Mouse (Mus musculus): ENCODE measurements around the gene Tgfbr3. TPM values are rescaled to one million over a fixed set of nuclear protein-coding genes. Genes with fewer than 3 reads are reported as not detected.

The Tgfbr3 gene
- polyA plus RNA-seq, 1 experiment = 0.13 TPM

- no peak for TF ChIP-seq GATA1 (IDR thresholded peaks at IDR 0.05; ENCODE audit: low read length)
These were observed 127.1 kb downstream of the Tgfbr3 start for GRCm38 (mm10) chr5:107162319-107162718.

- no peak for TF ChIP-seq GATA1 (IDR thresholded peaks at IDR 0.05; ENCODE audit: low read length)
These were observed 129.2 kb downstream of the Tgfbr3 start for GRCm38 (mm10) chr5:107159914-107160890.

- no peak for TF ChIP-seq GATA1 (IDR thresholded peaks at IDR 0.05; ENCODE audit: low read length)
These were observed 130.8 kb downstream of the Tgfbr3 start for GRCm38 (mm10) chr5:107158531-107159178.

- no peak for TF ChIP-seq GATA1 (IDR thresholded peaks at IDR 0.05; ENCODE audit: low read length)
These were observed 132.0 kb downstream of the Tgfbr3 start for GRCm38 (mm10) chr5:107157384-107157783.

- TF ChIP-seq GATA1 (IDR thresholded peaks at IDR 0.05; ENCODE audit: low read length) = no peak
These were observed 133.3 kb downstream of the Tgfbr3 start for GRCm38 (mm10) chr5:107156096-107156495.

- no peak for TF ChIP-seq GATA1 (IDR thresholded peaks at IDR 0.05; ENCODE audit: low read length)
These were observed 136.4 kb downstream of the Tgfbr3 start for GRCm38 (mm10) chr5:107152989-107153388.

GRCm38 (mm10) chr5:107151320-107151719 is 138.1 kb downstream of the Tgfbr3 start:
- no peak for TF ChIP-seq GATA1 (IDR thresholded peaks at IDR 0.05; ENCODE audit: low read length)

GRCm38 (mm10) chr5:107150555-107151312 is 138.7 kb downstream of the Tgfbr3 start:
- no peak for TF ChIP-seq GATA1 (IDR thresholded peaks at IDR 0.05; ENCODE audit: low read length)

- TF ChIP-seq GATA1 (IDR thresholded peaks at IDR 0.05; ENCODE audit: low read length) = no peak
These were observed 141.3 kb downstream of the Tgfbr3 start for GRCm38 (mm10) chr5:107147951-107148766.

GRCm38 (mm10) chr5:107147413-107147812 is 142.0 kb downstream of the Tgfbr3 start:
- TF ChIP-seq GATA1 (IDR thresholded peaks at IDR 0.05; ENCODE audit: low read length) = no peak

GRCm38 (mm10) chr5:107146111-107146616 is 143.3 kb downstream of the Tgfbr3 start:
- no peak for TF ChIP-seq GATA1 (IDR thresholded peaks at IDR 0.05; ENCODE audit: low read length)

- TF ChIP-seq GATA1 (IDR thresholded peaks at IDR 0.05; ENCODE audit: low read length) = no peak
These were observed 144.3 kb downstream of the Tgfbr3 start for GRCm38 (mm10) chr5:107145125-107145524.

- no peak for TF ChIP-seq GATA1 (IDR thresholded peaks at IDR 0.05; ENCODE audit: low read length)
These were observed 145.1 kb downstream of the Tgfbr3 start for GRCm38 (mm10) chr5:107144263-107144843.

GRCm38 (mm10) chr5:107143406-107143805 is 146.0 kb downstream of the Tgfbr3 start:
- no peak for TF ChIP-seq GATA1 (IDR thresholded peaks at IDR 0.05; ENCODE audit: low read length)
